Mouse (Mus musculus) limb, embryonic 13.5 days (tissue): Measurements from ENCODE around the gene Ypel2. TPM values are rescaled to one million over a fixed set of nuclear protein-coding genes. Genes with fewer than 3 reads are reported as not detected.
A peak's percentile ranks its signal among the peaks of the same experiment; 100 is the strongest.

Source experiments
- ATAC-seq: fragments of 200-750 bp; cut with Nextera tagmentation; 2 replicates; pipeline ENCODE4 v1.8.0; 2017; ENCODE audit warnings: low read depth, moderate number of reproducible peaks, moderate TSS enrichment; ENCODE audit not compliant: low FRiP score
- H3K27ac ChIP-seq: fragments of 300-500 bp; sonication (generic); 2 replicates; pipeline ENCODE4 v1.5.1; 2015; ENCODE audit warnings: inconsistent platforms, mild to moderate bottlenecking, moderate library complexity
- H3K27me3 ChIP-seq: fragments of 300-500 bp; sonication (generic); 2 replicates; pipeline ENCODE4 v1.6.1; 2015; ENCODE audit warnings: mild to moderate bottlenecking, inconsistent platforms
- H3K36me3 ChIP-seq: fragments of 300-500 bp; sonication (generic); 2 replicates; pipeline ENCODE4 v1.6.1; 2015; ENCODE audit warnings: inconsistent platforms, mild to moderate bottlenecking, moderate library complexity
- H3K4me1 ChIP-seq: fragments of 300-500 bp; sonication (generic); 2 replicates; pipeline ENCODE4 v1.6.1; 2015; ENCODE audit warnings: inconsistent platforms
- H3K4me2 ChIP-seq: fragments of 300-500 bp; sonication (generic); replicated peaks from 2 replicates; pipeline ENCODE4 v1.6.1; 2015; ENCODE audit warnings: inconsistent platforms, mild to moderate bottlenecking, moderate library complexity
- H3K4me3 ChIP-seq: fragments of 300-500 bp; sonication (generic); 2 replicates; pipeline ENCODE4 v1.5.1; 2015; ENCODE audit warnings: moderate library complexity, mild to moderate bottlenecking, inconsistent platforms
- H3K9ac ChIP-seq: fragments of 300-500 bp; sonication (generic); 2 replicates; pipeline ENCODE4 v1.6.1; 2015; ENCODE audit warnings: mild to moderate bottlenecking, inconsistent platforms
- H3K9me3 ChIP-seq: fragments of 300-500 bp; sonication (generic); 2 replicates; pipeline ENCODE4 v1.6.1; 2016; ENCODE audit warnings: inconsistent platforms
- WGBS: fragments of 180-500 bp; shearing (Covaris S2); methylation state at CpG from one replicate; pipeline ENCODE4 v1.1.7; 2015; 5-methylcytosine and 5-hydroxymethylcytosine counted together
- polyA plus RNA-seq: library from polyadenylated mRNA; unstranded; fragments of >200 nt; fragmentation: Nextera tagmentation; extraction: Ambion mirVana; gene quantifications from 2 replicates; pipeline ENCODE4 v1.2.1, GENCODE M21; 2015

Ypel2 gene
- polyA plus RNA-seq, 1 experiment from 2014 or later, result 11.6 TPM

GRCm38 (mm10) chr11:86905261-86905660, 88.2 kb downstream of the Ypel2 start:
- Histone ChIP-seq H3K9ac (no peak overlapping the region), H3K9me3 (no peaks in the 10 kb centered on the region), H3K4me3 (no peak overlapping the region), H3K4me2 (no peak overlapping the region), H3K27ac (no peak overlapping the region), H3K27me3 (no peaks in the 10 kb centered on the region), H3K36me3 (no peaks in the 10 kb centered on the region), H3K4me1 (no peaks in the 10 kb centered on the region)
- 84% methylated on average over 2 of the region's 2 CpGs for WGBS
- ATAC-seq, result no peak

DNA sequence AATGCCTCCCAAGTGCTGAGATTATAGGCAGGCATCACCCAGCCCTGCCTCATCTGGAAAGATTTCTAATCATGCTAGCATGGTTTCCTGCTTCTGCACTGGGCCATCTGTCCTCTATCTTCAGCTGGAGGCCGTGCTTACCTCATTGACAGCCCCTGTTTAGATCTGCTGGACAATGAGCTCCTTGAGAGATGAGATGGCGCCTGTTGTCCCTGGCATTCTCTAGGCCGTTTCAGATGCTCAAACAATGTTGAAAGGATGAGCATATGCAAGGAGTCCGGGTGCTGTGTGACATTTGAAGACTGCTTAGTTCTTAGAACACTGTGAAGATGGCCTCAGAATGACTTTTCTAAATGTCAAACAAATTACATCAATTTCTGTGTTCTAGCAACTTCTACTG, 88.8 kb downstream of the Ypel2 start:
- Histone ChIP-seq H3K4me2 (no peak overlapping the region), H3K27me3 (no peaks in the 10 kb centered on the region), H3K9ac (no peak overlapping the region), H3K36me3 (no peaks in the 10 kb centered on the region), H3K4me3 (no peak overlapping the region), H3K9me3 (no peaks in the 10 kb centered on the region), H3K27ac (no peak overlapping the region), H3K4me1 (no peaks in the 10 kb centered on the region)
- 75% methylated on average over 4 of the region's 4 CpGs for WGBS
- ATAC-seq, result no peak

DNA sequence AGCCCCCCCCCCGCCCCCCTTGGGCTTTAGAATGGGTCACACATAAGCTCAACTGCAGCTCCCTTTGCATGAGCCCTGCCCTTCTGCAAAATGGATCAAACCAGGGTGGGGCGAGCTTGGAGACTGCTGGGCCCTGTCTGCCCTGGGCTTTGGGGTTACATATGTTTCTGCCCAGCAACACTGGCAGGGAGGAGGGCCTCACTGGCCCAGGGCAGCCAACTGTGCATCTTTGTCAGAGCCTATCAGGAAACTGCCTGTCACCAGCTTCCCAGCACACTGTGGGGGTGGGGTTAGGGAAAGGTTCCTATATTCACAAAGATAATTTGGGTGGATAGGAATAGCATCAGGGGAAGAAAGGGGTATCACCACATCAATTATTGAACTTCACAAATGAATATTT, 95.1 kb downstream of the Ypel2 start:
- H3K27me3 ChIP-seq, result peaks cover 2% of the 10 kb centered on the region; the same call in 1 of the 2 replicates
- H3K9me3 ChIP-seq, result no peaks in the 10 kb centered on the region
- H3K4me2 ChIP-seq, result no peak overlapping the region
- 37% methylated on average over 2 of the region's 2 CpGs for WGBS
- H3K4me1 ChIP-seq, result peaks cover 31% of the 10 kb centered on the region
- H3K4me3 ChIP-seq, result no peak overlapping the region
- no peak overlapping the region for H3K27ac ChIP-seq
- ATAC-seq, result 0 out of 2 replicates have a peak, but pooled peaks have one; percentile 34
- no peak overlapping the region for H3K9ac ChIP-seq
- no peaks in the 10 kb centered on the region for H3K36me3 ChIP-seq

DNA sequence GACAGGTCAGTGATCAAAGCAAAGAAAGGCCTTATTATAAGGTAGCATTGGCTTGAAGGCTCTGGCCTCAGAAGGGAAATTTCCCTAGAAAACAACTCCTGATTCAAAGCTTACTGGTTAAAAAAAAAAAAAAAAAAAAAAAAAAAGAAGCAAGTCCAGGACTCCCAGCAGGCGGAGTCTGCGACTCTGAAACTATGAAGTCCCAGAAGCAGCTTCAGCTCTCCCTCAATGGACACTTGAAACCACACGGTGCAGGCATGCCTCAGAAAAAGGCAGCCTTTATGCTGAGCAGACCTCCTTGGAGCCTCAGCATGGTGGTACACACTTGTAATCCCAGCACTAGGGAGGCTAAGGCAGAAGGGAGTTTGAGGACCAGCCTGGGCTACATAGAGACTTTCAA, 97.9 kb downstream of the Ypel2 start:
- Histone ChIP-seq H3K9me3 (no peaks in the 10 kb centered on the region), H3K36me3 (no peaks in the 10 kb centered on the region), H3K9ac (no peak overlapping the region), H3K27me3 (peaks cover 3% of the 10 kb centered on the region; the same call in 1 of the 2 replicates), H3K4me3 (no peak overlapping the region), H3K4me1 (peaks cover 31% of the 10 kb centered on the region), H3K27ac (peak overlapping the region; percentile 33; the same call in 1 of the 2 replicates), H3K4me2 (no peak overlapping the region)
- WGBS, result 47% methylated on average over 3 of the region's 3 CpGs
- ATAC-seq, result no peak

DNA sequence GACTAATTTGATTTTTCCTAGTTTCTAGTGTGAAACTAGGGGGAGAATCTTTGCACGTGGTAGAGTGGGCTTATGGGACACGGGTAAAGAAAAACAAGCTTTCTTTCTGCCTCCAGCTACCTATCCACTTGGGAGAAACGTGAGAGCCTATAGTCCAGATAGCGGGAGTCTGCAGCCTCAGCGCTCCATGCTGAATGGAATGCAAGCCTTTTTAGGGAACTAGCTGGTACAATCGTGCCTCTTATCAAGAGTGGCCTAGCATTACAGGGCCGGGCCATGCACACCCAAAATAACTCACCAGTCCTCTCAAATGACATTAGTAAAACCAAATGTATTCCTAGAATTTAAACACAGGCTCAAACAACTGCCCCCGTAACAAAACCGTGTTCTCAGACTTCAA, 98.4 kb downstream of the Ypel2 start:
- no peak overlapping the region for H3K4me3 ChIP-seq
- ATAC-seq, result no peak
- H3K9me3 ChIP-seq, result no peaks in the 10 kb centered on the region
- H3K27me3 ChIP-seq, result peaks cover 3% of the 10 kb centered on the region; the same call in 1 of the 2 replicates
- H3K4me2 ChIP-seq, result no peak overlapping the region
- H3K36me3 ChIP-seq, result no peaks in the 10 kb centered on the region
- H3K4me1 ChIP-seq, result peaks cover 31% of the 10 kb centered on the region
- peak overlapping the region; percentile 33; the same call in 1 of the 2 replicates for H3K27ac ChIP-seq
- WGBS, result 50% methylated on average over 9 of the region's 9 CpGs
- H3K9ac ChIP-seq, result no peak overlapping the region

GRCm38 (mm10) chr11:86894171-86894577, 99.3 kb downstream of the Ypel2 start:
- Histone ChIP-seq H3K4me3 (peak overlapping the region; percentile 36), H3K4me2 (peak overlapping the region; percentile 68), H3K36me3 (no peaks in the 10 kb centered on the region), H3K4me1 (peaks cover 31% of the 10 kb centered on the region), H3K27me3 (peaks cover 3% of the 10 kb centered on the region; the same call in 1 of the 2 replicates), H3K9me3 (no peaks in the 10 kb centered on the region), H3K9ac (peak overlapping the region; percentile 45; the same call in 1 of the 2 replicates), H3K27ac (no peak overlapping the region)
- peak; percentile 81; the same call in 1 of the 2 replicates for ATAC-seq
- WGBS, result 6% methylated on average over 19 of the region's 19 CpGs

DNA sequence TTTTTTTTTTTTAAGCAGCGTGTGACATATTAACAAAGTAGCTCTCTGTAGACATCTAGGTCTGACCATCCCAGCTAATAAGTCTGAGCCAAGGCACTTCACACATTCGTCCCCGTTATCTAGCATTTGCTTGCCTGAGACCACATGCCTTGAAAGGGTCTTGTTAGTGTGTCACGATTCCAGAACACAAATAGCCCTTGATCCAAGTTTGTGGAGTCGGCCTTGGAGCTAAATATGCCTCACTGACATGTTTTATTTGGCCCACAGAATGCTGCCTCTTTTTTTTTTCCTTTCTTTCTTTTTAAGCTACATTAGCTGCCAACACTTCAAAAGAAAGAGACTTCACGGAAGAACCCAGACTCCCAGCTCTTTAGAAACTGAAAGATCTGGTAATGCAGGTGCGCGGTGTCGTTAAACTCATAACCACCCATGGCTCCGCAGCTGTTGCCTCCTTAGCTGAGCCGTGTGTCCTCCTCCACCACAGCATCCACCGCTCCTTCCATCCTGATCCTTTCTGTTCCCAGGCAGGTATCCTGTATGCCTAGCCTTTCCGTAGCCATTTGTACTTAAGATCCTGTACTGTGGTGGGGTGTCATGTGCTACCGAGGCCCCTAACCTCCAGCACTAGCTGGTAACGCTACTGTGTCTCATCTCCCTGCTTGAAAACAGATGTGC, 100.4 kb downstream of the Ypel2 start:
- H3K9me3 ChIP-seq, result no peaks in the 10 kb centered on the region
- H3K9ac ChIP-seq, result no peak overlapping the region
- WGBS, result 59% methylated on average over 15 of the region's 15 CpGs
- ATAC-seq, result no peak
- H3K27me3 ChIP-seq, result peaks cover 3% of the 10 kb centered on the region; the same call in 1 of the 2 replicates
- peaks cover 28% of the 10 kb centered on the region for H3K4me1 ChIP-seq
- H3K27ac ChIP-seq, result no peak overlapping the region
- H3K36me3 ChIP-seq, result no peaks in the 10 kb centered on the region
- no peak overlapping the region for H3K4me2 ChIP-seq
- H3K4me3 ChIP-seq, result no peak overlapping the region

Other genes starting within 250 kb of the Ypel2 start
- gene Cltc, start 236.1 kb downstream of the Ypel2 start, polyA plus RNA-seq, result 117 and 132 TPM in 2 replicates
- 30.0 and 30.2 TPM in 2 replicates for gene Dhx40, start 186.0 kb downstream of the Ypel2 start, polyA plus RNA-seq
- 26.8 and 28.3 TPM in 2 replicates for gene Gdpd1, start 80.4 kb upstream of the Ypel2 start, polyA plus RNA-seq
- gene Smg8, start 93.1 kb upstream of the Ypel2 start, polyA plus RNA-seq, result 24.8 and 24.9 TPM in 2 replicates
- gene Prr11, start 115.0 kb upstream of the Ypel2 start, polyA plus RNA-seq, result 6.7 and 7.9 TPM in 2 replicates
- 86.2 and 86.3 TPM in 2 replicates for gene Ska2, start 115.5 kb upstream of the Ypel2 start, polyA plus RNA-seq
- gene Trim37, start 133.4 kb upstream of the Ypel2 start, polyA plus RNA-seq, result 21.3 and 25.0 TPM in 2 replicates